ENCODE assay signal across 20 mouse cellular contexts in the genomic region with DNA sequence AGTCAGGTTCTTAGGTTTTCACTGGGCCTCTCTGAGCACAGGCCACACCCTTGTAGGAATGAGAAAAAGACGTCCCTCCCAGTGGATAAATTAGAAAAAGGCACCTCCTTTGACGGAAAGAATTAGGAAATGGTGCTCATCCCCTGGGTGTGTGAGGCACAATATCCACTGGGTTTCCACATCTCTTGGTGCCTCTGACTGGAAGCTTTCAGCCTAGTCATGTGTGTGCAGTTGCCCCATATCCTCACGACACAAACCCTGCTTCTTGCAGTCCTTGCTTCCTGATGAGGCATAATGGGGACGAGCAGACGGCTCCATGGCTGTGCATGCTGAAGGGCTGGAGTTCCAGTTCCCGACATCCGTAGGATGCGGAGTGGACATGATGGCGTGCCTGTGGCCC. TPM values are rescaled to one million over a fixed set of nuclear protein-coding genes. Genes with fewer than 3 reads are reported as not detected.
"Had no signal": no experiment of that assay in that cellular context is flagged by ENCODE, and none has a peak within 500 bp of the region (broad histone marks: within the 10 kb centered on the region; RNA-seq: fewer than 3 reads in every experiment).

No protein-coding gene starts in this region.

- H3K27me3 ChIP-seq: lung, embryonic 15.5 days; midbrain, embryonic 15.5 days had no signal

- H3K27ac ChIP-seq: kidney, postnatal 0 days; layer of hippocampus, adult 2 months; liver, embryonic 14.5 days; lung, embryonic 15.5 days; midbrain, embryonic 12.5 days; midbrain, embryonic 15.5 days; neural tube, embryonic 13.5 days had no signal

- H3K9ac ChIP-seq: liver, embryonic 14.5 days; lung, embryonic 15.5 days; midbrain, embryonic 12.5 days; midbrain, embryonic 15.5 days; neural tube, embryonic 13.5 days had no signal

- H3K4me2 ChIP-seq: lung, embryonic 15.5 days; midbrain, embryonic 12.5 days; midbrain, embryonic 15.5 days; neural tube, embryonic 13.5 days had no signal

- H3K9me3 ChIP-seq: lung, embryonic 15.5 days; midbrain, embryonic 12.5 days; midbrain, embryonic 15.5 days; neural tube, embryonic 13.5 days had no signal

- H3K36me3 ChIP-seq: lung, embryonic 15.5 days; midbrain, embryonic 12.5 days; midbrain, embryonic 15.5 days; neural tube, embryonic 13.5 days had no signal

- DNase-seq: kidney, adult 2 months; kidney, postnatal 25 days; layer of hippocampus, adult 9-11 months; lung, adult 18-20 months; lung, postnatal 10 days; lung, postnatal 36 days; thymus, adult 18-20 months; thymus, postnatal 4 days had no signal

- H3K4me3 ChIP-seq: layer of hippocampus, adult 2 months; lung, embryonic 15.5 days; midbrain, embryonic 12.5 days; midbrain, embryonic 15.5 days; neural tube, embryonic 13.5 days had no signal

- ATAC-seq: midbrain, embryonic 15.5 days had no signal

- H3K4me1 ChIP-seq: lung, embryonic 15.5 days; midbrain, embryonic 12.5 days; midbrain, embryonic 15.5 days had no signal

RNA-seq across cellular contexts. Expression of a gene that starts 29.9 kb away (rescaled TPM):
- total RNA-seq: liver, adult 2 months had no signal
- polyA plus RNA-seq: kidney, embryonic 14.5 days; large intestine, adult 2 months; liver, adult 2 months; midbrain, embryonic 12.5 days; neural tube, embryonic 13.5 days; small intestine, adult 2 months; spleen, adult 2 months had no signal
